Mouse (Mus musculus) intestine, embryonic 16.5 days (tissue): ENCODE data around the gene Susd4. TPM values are rescaled to one million over a fixed set of nuclear protein-coding genes. Genes with fewer than 3 reads are reported as not detected.
A peak's percentile ranks its signal among the peaks of the same experiment; 100 is the strongest.

Source experiments
- ATAC-seq: fragments of 200-750 bp; cut with Nextera tagmentation; 2 replicates; pipeline ENCODE4 v1.8.0; 2017; ENCODE audit warnings: moderate TSS enrichment, moderate library complexity
- H3K27ac ChIP-seq: fragments of 300-500 bp; sonication (generic); 2 replicates; pipeline ENCODE4 v1.5.1; 2014; ENCODE audit warnings: mild to moderate bottlenecking, low read length
- H3K27me3 ChIP-seq: fragments of 300-500 bp; sonication (generic); replicated peaks from 2 replicates; pipeline ENCODE4 v1.6.1; 2014; ENCODE audit warnings: low read length, control low read depth, mixed read lengths; ENCODE audit not compliant: control insufficient read depth, insufficient read depth
- H3K36me3 ChIP-seq: fragments of 300-500 bp; sonication (generic); 2 replicates; pipeline ENCODE4 v1.6.1; 2014; ENCODE audit warnings: low read length, control low read depth; ENCODE audit not compliant: control insufficient read depth, insufficient read depth
- H3K4me1 ChIP-seq: fragments of 300-500 bp; sonication (generic); 2 replicates; pipeline ENCODE4 v1.6.1; 2014; ENCODE audit warnings: low read length, control low read depth, mixed read lengths; ENCODE audit not compliant: control insufficient read depth, insufficient read depth
- H3K4me2 ChIP-seq: fragments of 300-500 bp; sonication (generic); 2 replicates; pipeline ENCODE4 v1.6.1; 2014; ENCODE audit warnings: low read depth, low read length, control low read depth
- H3K4me3 ChIP-seq: fragments of 300-500 bp; sonication (generic); 2 replicates; pipeline ENCODE4 v1.5.1; 2014; ENCODE audit warnings: mild to moderate bottlenecking, low read length
- H3K9ac ChIP-seq: fragments of 300-500 bp; sonication (generic); 2 replicates; pipeline ENCODE4 v1.6.1; 2014; ENCODE audit warnings: low read depth, low read length
- H3K9me3 ChIP-seq: fragments of 300-500 bp; sonication (generic); 2 replicates; pipeline ENCODE4 v1.6.1; 2016; ENCODE audit warnings: low read length, control low read depth; ENCODE audit not compliant: control insufficient read depth
- WGBS: fragments of 180-500 bp; shearing (Covaris S2); extraction: QIAGEN DNeasy Blood & Tissue Kit; methylation state at CpG from one replicate; pipeline ENCODE4 v1.1.7; 2014; 5-methylcytosine and 5-hydroxymethylcytosine counted together
- polyA plus RNA-seq: library from polyadenylated mRNA; unstranded; fragments of >200 nt; fragmentation: Nextera tagmentation; extraction: Ambion mirVana; gene quantifications from 2 replicates; pipeline ENCODE4 v1.2.1, GENCODE M21; 2015

Susd4 gene
- polyA plus RNA-seq, result 11.8 and 12.3 TPM in 2 replicates

GRCm38 (mm10) chr1:182763716-182764461 is at the start of gene Susd4:
Gene Susd4 (plus strand): TSS chr1:182763860.
- Histone ChIP-seq H3K4me1 (peaks cover 13% of the 10 kb centered on the region), H3K9ac (peak within 1 kb of the TSS; percentile 69), H3K36me3 (no peaks in the 10 kb centered on the region), H3K27ac (0 out of 2 replicates have a peak within 1 kb of the TSS, but pooled peaks have one; percentile 42), H3K4me3 (peak within 1 kb of the TSS; percentile 63), H3K9me3 (no peaks in the 10 kb centered on the region), H3K27me3 (0 out of 2 replicates have a peak, but pooled peaks cover 2% of the 10 kb centered on the region), H3K4me2 (peak within 1 kb of the TSS; percentile 85)
- under 1% methylated on average over 85 of the region's 95 CpGs for WGBS
- peak; percentile 90 for ATAC-seq

- WGBS, result 72% methylated on average over 6 of the region's 6 CpGs
- H3K27me3 ChIP-seq, result no peaks in the 10 kb centered on the region
- H3K9me3 ChIP-seq, result no peaks in the 10 kb centered on the region
Measured at GRCm38 (mm10) chr1:182714236-182714935, 49.3 kb upstream of the Susd4 start.

GRCm38 (mm10) chr1:182727541-182727940 is 36.1 kb upstream of the Susd4 start:
- Histone ChIP-seq H3K9ac (no peak overlapping the region), H3K4me2 (no peak overlapping the region), H3K4me3 (no peak overlapping the region), H3K4me1 (no peaks in the 10 kb centered on the region), H3K36me3 (no peaks in the 10 kb centered on the region), H3K9me3 (no peaks in the 10 kb centered on the region), H3K27ac (no peak overlapping the region), H3K27me3 (no peaks in the 10 kb centered on the region)
- ATAC-seq, result no peak
- 47% methylated on average over 12 of the region's 12 CpGs for WGBS

More at GRCm38 (mm10) chr1:182714236-182714935, 49.3 kb upstream of the Susd4 start:
- H3K36me3 ChIP-seq, result no peaks in the 10 kb centered on the region
- no peak overlapping the region for H3K4me2 ChIP-seq
- H3K4me3 ChIP-seq, result no peak overlapping the region
- no peak overlapping the region for H3K27ac ChIP-seq
- no peak overlapping the region for H3K9ac ChIP-seq
- no peaks in the 10 kb centered on the region for H3K4me1 ChIP-seq
- ATAC-seq, result no peak

GRCm38 (mm10) chr1:182729002-182729401 is 34.7 kb upstream of the Susd4 start:
- WGBS, result 79% methylated on average over 9 of the region's 9 CpGs
- Histone ChIP-seq H3K9me3 (no peaks in the 10 kb centered on the region), H3K36me3 (no peaks in the 10 kb centered on the region), H3K9ac (no peak overlapping the region), H3K4me2 (no peak overlapping the region), H3K4me3 (no peak overlapping the region), H3K27me3 (no peaks in the 10 kb centered on the region), H3K27ac (no peak overlapping the region), H3K4me1 (no peaks in the 10 kb centered on the region)
- no peak for ATAC-seq

- WGBS, result 22% methylated on average over 7 of the region's 7 CpGs
- no peaks in the 10 kb centered on the region for H3K36me3 ChIP-seq
- no peak for ATAC-seq
- no peaks in the 10 kb centered on the region for H3K27me3 ChIP-seq
- H3K4me2 ChIP-seq, result no peak overlapping the region
- H3K27ac ChIP-seq, result no peak overlapping the region
- no peaks in the 10 kb centered on the region for H3K9me3 ChIP-seq
- no peak overlapping the region for H3K9ac ChIP-seq
- no peaks in the 10 kb centered on the region for H3K4me1 ChIP-seq
- H3K4me3 ChIP-seq, result no peak overlapping the region
Measured at GRCm38 (mm10) chr1:182732695-182733094, 31.0 kb upstream of the Susd4 start.

GRCm38 (mm10) chr1:182735891-182736290 is 27.8 kb upstream of the Susd4 start:
- Histone ChIP-seq H3K9me3 (no peaks in the 10 kb centered on the region), H3K4me2 (no peak overlapping the region), H3K27ac (0 out of 2 replicates have a peak overlapping the region, but pooled peaks have one; percentile 4), H3K4me1 (no peaks in the 10 kb centered on the region; the same call in 1 of the 2 replicates), H3K9ac (no peak overlapping the region), H3K4me3 (no peak overlapping the region), H3K36me3 (no peaks in the 10 kb centered on the region), H3K27me3 (no peaks in the 10 kb centered on the region)
- ATAC-seq, result no peak; the same call in 1 of the 2 replicates
- WGBS, result 40% methylated on average over 4 of the region's 4 CpGs

- Histone ChIP-seq H3K4me3 (no peak overlapping the region), H3K9me3 (no peaks in the 10 kb centered on the region), H3K27ac (no peak overlapping the region), H3K4me1 (no peaks in the 10 kb centered on the region), H3K4me2 (no peak overlapping the region), H3K36me3 (no peaks in the 10 kb centered on the region), H3K9ac (no peak overlapping the region), H3K27me3 (no peaks in the 10 kb centered on the region)
- WGBS, result 93% methylated on average over 9 of the region's 9 CpGs
- no peak for ATAC-seq
Measured at GRCm38 (mm10) chr1:182747081-182747480, 16.6 kb upstream of the Susd4 start.

GRCm38 (mm10) chr1:182747834-182748233 is 15.8 kb upstream of the Susd4 start:
- ATAC-seq, result no peak
- H3K4me3 ChIP-seq, result no peak overlapping the region
- H3K27ac ChIP-seq, result no peak overlapping the region
- no peaks in the 10 kb centered on the region for H3K4me1 ChIP-seq
- no peak overlapping the region for H3K4me2 ChIP-seq
- H3K9ac ChIP-seq, result no peak overlapping the region
- WGBS, result 81% methylated on average over 17 of the region's 17 CpGs
- H3K9me3 ChIP-seq, result no peaks in the 10 kb centered on the region
- no peaks in the 10 kb centered on the region for H3K36me3 ChIP-seq
- H3K27me3 ChIP-seq, result no peaks in the 10 kb centered on the region

GRCm38 (mm10) chr1:182749080-182749479 is 14.6 kb upstream of the Susd4 start, which contains the start of gene Ccdc185:
Gene Ccdc185 (minus strand): TSS chr1:182749180.
- no peaks in the 10 kb centered on the region for H3K27me3 ChIP-seq
- WGBS, result 90% methylated on average over 9 of the region's 9 CpGs
- H3K4me1 ChIP-seq, result no peaks in the 10 kb centered on the region
- no peaks in the 10 kb centered on the region for H3K9me3 ChIP-seq
- H3K4me3 ChIP-seq, result no peak within 1 kb of the TSS
- no peaks in the 10 kb centered on the region for H3K36me3 ChIP-seq
- no peak within 1 kb of the TSS for H3K9ac ChIP-seq
- no peak within 1 kb of the TSS for H3K4me2 ChIP-seq
- no peak within 1 kb of the TSS for H3K27ac ChIP-seq
- ATAC-seq, result no peak
